Mouse (Mus musculus) midbrain, embryonic 15.5 days (tissue): ENCODE data around the gene Cdkn1c. TPM values are rescaled to one million over a fixed set of nuclear protein-coding genes. Genes with fewer than 3 reads are reported as not detected.

Experiments
- ATAC-seq: fragments of 200-750 bp; cut with Nextera tagmentation; replicated peaks from 2 replicates; pipeline ENCODE4 v1.8.0; 2017; ENCODE audit warnings: moderate TSS enrichment
- H3K27ac ChIP-seq: fragments of 300-500 bp; sonication (generic); 2 replicates; pipeline ENCODE4 v1.5.1; 2015; ENCODE audit warnings: mild to moderate bottlenecking, inconsistent platforms
- H3K27me3 ChIP-seq: fragments of 300-500 bp; sonication (generic); replicated peaks from 2 replicates; pipeline ENCODE4 v1.6.1; 2015; ENCODE audit warnings: inconsistent platforms
- H3K36me3 ChIP-seq: fragments of 300-500 bp; sonication (generic); replicated peaks from 2 replicates; pipeline ENCODE4 v1.6.1; 2015; ENCODE audit warnings: inconsistent platforms
- H3K4me1 ChIP-seq: fragments of 300-500 bp; sonication (generic); 2 replicates; pipeline ENCODE4 v1.6.1; 2015; ENCODE audit warnings: inconsistent platforms
- H3K4me2 ChIP-seq: fragments of 300-500 bp; sonication (generic); 2 replicates; pipeline ENCODE4 v1.6.1; 2015; ENCODE audit warnings: inconsistent platforms, mild to moderate bottlenecking, moderate library complexity
- H3K4me3 ChIP-seq: fragments of 300-500 bp; sonication (generic); 2 replicates; pipeline ENCODE4 v1.5.1; 2015; ENCODE audit warnings: mild to moderate bottlenecking, inconsistent platforms
- H3K9ac ChIP-seq: fragments of 300-500 bp; sonication (generic); 2 replicates; pipeline ENCODE4 v1.6.1; 2015; ENCODE audit warnings: mild to moderate bottlenecking, inconsistent platforms
- H3K9me3 ChIP-seq: fragments of 300-500 bp; sonication (generic); 2 replicates; pipeline ENCODE4 v1.6.1; 2016; ENCODE audit warnings: inconsistent platforms
- WGBS: fragments of 180-500 bp; shearing (Covaris S2); methylation state at CpG from one replicate; pipeline ENCODE4 v1.1.7; 2015; ENCODE audit warnings: mixed read lengths; 5-methylcytosine and 5-hydroxymethylcytosine counted together
- polyA plus RNA-seq: library from polyadenylated mRNA; unstranded; fragments of >200 nt; fragmentation: Nextera tagmentation; extraction: Ambion mirVana; gene quantifications from 2 replicates; pipeline ENCODE4 v1.2.1, GENCODE M21; 2015

The Cdkn1c gene
- polyA plus RNA-seq, 1 experiment from 2014 or later: 288 TPM

GRCm38 (mm10) chr7:143493616-143494126 lies 32.8 kb upstream of the Cdkn1c start:
- no peaks in the 10 kb centered on the region for H3K4me1 ChIP-seq
- WGBS: 92% methylated on average over 6 of the region's 6 CpGs
- H3K27ac ChIP-seq: no peak overlapping the region
- H3K9ac ChIP-seq: no peak overlapping the region
- ATAC-seq: no peak
- no peaks in the 10 kb centered on the region for H3K9me3 ChIP-seq
- H3K4me3 ChIP-seq: no peak overlapping the region
- H3K36me3 ChIP-seq: no peaks in the 10 kb centered on the region
- H3K4me2 ChIP-seq: no peak overlapping the region
- no peaks in the 10 kb centered on the region; the same call in 1 of the 2 replicates for H3K27me3 ChIP-seq

- no peak for ATAC-seq
- Histone ChIP-seq H3K36me3 (no peaks in the 10 kb centered on the region), H3K27ac (no peak overlapping the region), H3K9ac (no peak overlapping the region), H3K4me3 (no peak overlapping the region), H3K27me3 (no peaks in the 10 kb centered on the region), H3K4me1 (no peaks in the 10 kb centered on the region), H3K9me3 (no peaks in the 10 kb centered on the region), H3K4me2 (no peak overlapping the region)
- WGBS: 81% methylated on average over 6 of the region's 6 CpGs
Observed at GRCm38 (mm10) chr7:143489735-143490134, 28.9 kb upstream of the Cdkn1c start.

GRCm38 (mm10) chr7:143482541-143482940 lies 21.7 kb upstream of the Cdkn1c start:
- no peak overlapping the region for H3K9ac ChIP-seq
- H3K36me3 ChIP-seq: no peaks in the 10 kb centered on the region
- no peaks in the 10 kb centered on the region for H3K9me3 ChIP-seq
- no peak overlapping the region for H3K27ac ChIP-seq
- 6% methylated on average over 6 of the region's 6 CpGs for WGBS
- ATAC-seq: no peak
- H3K4me3 ChIP-seq: no peak overlapping the region
- no peak overlapping the region for H3K4me2 ChIP-seq
- no peaks in the 10 kb centered on the region for H3K27me3 ChIP-seq
- no peaks in the 10 kb centered on the region for H3K4me1 ChIP-seq

- Histone ChIP-seq H3K4me3 (no peak overlapping the region), H3K36me3 (no peaks in the 10 kb centered on the region), H3K4me1 (no peaks in the 10 kb centered on the region), H3K27ac (no peak overlapping the region), H3K27me3 (no peaks in the 10 kb centered on the region), H3K9me3 (no peaks in the 10 kb centered on the region), H3K4me2 (no peak overlapping the region), H3K9ac (no peak overlapping the region)
- ATAC-seq: no peak
- WGBS: 47% methylated on average over 5 of the region's 5 CpGs
Observed at GRCm38 (mm10) chr7:143481806-143482387, 21.0 kb upstream of the Cdkn1c start.

GRCm38 (mm10) chr7:143480498-143480897 lies 19.6 kb upstream of the Cdkn1c start:
- ATAC-seq: no peak
- Histone ChIP-seq H3K9ac (no peak overlapping the region), H3K9me3 (no peaks in the 10 kb centered on the region), H3K4me1 (no peaks in the 10 kb centered on the region), H3K27me3 (no peaks in the 10 kb centered on the region), H3K36me3 (no peaks in the 10 kb centered on the region), H3K4me3 (no peak overlapping the region), H3K27ac (no peak overlapping the region), H3K4me2 (no peak overlapping the region)
- WGBS: 35% methylated on average over 13 of the region's 13 CpGs

GRCm38 (mm10) chr7:143477800-143478199 lies 16.9 kb upstream of the Cdkn1c start:
- Histone ChIP-seq H3K4me1 (no peaks in the 10 kb centered on the region), H3K9me3 (no peaks in the 10 kb centered on the region), H3K4me3 (no peak overlapping the region), H3K9ac (no peak overlapping the region), H3K36me3 (no peaks in the 10 kb centered on the region), H3K4me2 (no peak overlapping the region), H3K27ac (no peak overlapping the region), H3K27me3 (no peaks in the 10 kb centered on the region)
- WGBS: 86% methylated on average over 5 of the region's 5 CpGs
- ATAC-seq: no peak

GRCm38 (mm10) chr7:143476702-143477335 lies 16.0 kb upstream of the Cdkn1c start:
- Histone ChIP-seq H3K27ac (no peak overlapping the region), H3K4me2 (no peak overlapping the region), H3K4me1 (no peaks in the 10 kb centered on the region), H3K9me3 (no peaks in the 10 kb centered on the region), H3K27me3 (no peaks in the 10 kb centered on the region), H3K4me3 (no peak overlapping the region), H3K36me3 (no peaks in the 10 kb centered on the region), H3K9ac (no peak overlapping the region)
- 82% methylated on average over 3 of the region's 3 CpGs for WGBS
- no peak for ATAC-seq

- Histone ChIP-seq H3K27ac (no peak overlapping the region), H3K4me1 (no peaks in the 10 kb centered on the region), H3K36me3 (no peaks in the 10 kb centered on the region), H3K9ac (no peak overlapping the region), H3K27me3 (no peaks in the 10 kb centered on the region), H3K4me2 (no peak overlapping the region), H3K4me3 (no peak overlapping the region), H3K9me3 (no peaks in the 10 kb centered on the region)
- ATAC-seq: no peak
- 70% methylated on average over 11 of the region's 11 CpGs for WGBS
Observed at GRCm38 (mm10) chr7:143475876-143476275, 15.0 kb upstream of the Cdkn1c start.

- Histone ChIP-seq H3K4me2 (no peak overlapping the region), H3K27me3 (no peaks in the 10 kb centered on the region), H3K4me1 (peaks cover 1% of the 10 kb centered on the region; the same call in 1 of the 2 replicates), H3K9me3 (no peaks in the 10 kb centered on the region), H3K36me3 (no peaks in the 10 kb centered on the region), H3K9ac (no peak overlapping the region), H3K4me3 (no peak overlapping the region), H3K27ac (no peak overlapping the region)
- ATAC-seq: no peak
- WGBS: 21% methylated on average over 10 of the region's 10 CpGs
Observed at GRCm38 (mm10) chr7:143474811-143475210, 14.0 kb upstream of the Cdkn1c start.

GRCm38 (mm10) chr7:143473347-143474101 lies 12.7 kb upstream of the Cdkn1c start, which contains the start of gene Slc22a18:
TSS of gene Slc22a18 (plus strand) at chr7:143473736.
- Histone ChIP-seq H3K27ac (no peak within 1 kb of the TSS), H3K4me2 (no peak within 1 kb of the TSS), H3K9ac (no peak within 1 kb of the TSS), H3K36me3 (no peaks in the 10 kb centered on the region), H3K27me3 (no peaks in the 10 kb centered on the region), H3K9me3 (no peaks in the 10 kb centered on the region), H3K4me1 (peaks cover 4% of the 10 kb centered on the region; the same call in 1 of the 2 replicates), H3K4me3 (no peak within 1 kb of the TSS)
- no peak for ATAC-seq
- 49% methylated on average over 4 of the region's 4 CpGs for WGBS

- ATAC-seq: 0 out of 2 replicates have a peak, but pooled peaks have one; percentile 40
- Histone ChIP-seq H3K9me3 (no peaks in the 10 kb centered on the region), H3K36me3 (no peaks in the 10 kb centered on the region), H3K27ac (no peak overlapping the region), H3K4me1 (peaks cover 19% of the 10 kb centered on the region), H3K4me3 (no peak overlapping the region), H3K9ac (no peak overlapping the region), H3K27me3 (no peaks in the 10 kb centered on the region), H3K4me2 (no peak overlapping the region)
- WGBS: 17% methylated on average over 8 of the region's 8 CpGs
Observed at GRCm38 (mm10) chr7:143469946-143470345, 9.1 kb upstream of the Cdkn1c start.

- Histone ChIP-seq H3K9ac (no peak overlapping the region), H3K27ac (no peak overlapping the region), H3K9me3 (no peaks in the 10 kb centered on the region), H3K4me3 (no peak overlapping the region), H3K36me3 (no peaks in the 10 kb centered on the region), H3K27me3 (no peaks in the 10 kb centered on the region), H3K4me2 (no peak overlapping the region), H3K4me1 (peaks cover 23% of the 10 kb centered on the region)
- 5% methylated on average over 6 of the region's 6 CpGs for WGBS
- ATAC-seq: no peak
Observed at GRCm38 (mm10) chr7:143467714-143468113, 6.9 kb upstream of the Cdkn1c start.
